Mouse (Mus musculus) lung, postnatal 0 days (tissue): ENCODE results near the gene Cilp.

ENCODE experiments used
- CTCF ChIP-seq: IDR thresholded peaks from 2 replicates; pipeline ENCODE4 v1.5.1; 2016; ENCODE audit warnings: antibody characterized with exemption, mild to moderate bottlenecking
- EP300 ChIP-seq: IDR thresholded peaks from 2 replicates; pipeline ENCODE4 v1.6.1; 2016; ENCODE audit warnings: antibody characterized with exemption, mild to moderate bottlenecking, control low read depth

GRCm38 (mm10) chr9:65283301-65283700 lies 18.3 kb downstream of the Cilp start:
- TF ChIP-seq EP300 (no peak), CTCF (peak; percentile 80)
